Mouse (Mus musculus): ENCODE measurements around the gene Arhgef11. TPM values are rescaled to one million over a fixed set of nuclear protein-coding genes. Genes with fewer than 3 reads are reported as not detected.

Gene Arhgef11
- polyA plus RNA-seq, 2 experiments from 2014 or later, result 4.0 to 4.7 TPM

- no peak for ATAC-seq
Observed at GRCm38 (mm10) chr3:87763202-87763601, 145.8 kb downstream of the Arhgef11 start.

GRCm38 (mm10) chr3:87763683-87764289 is 146.4 kb downstream of the Arhgef11 start:
- ATAC-seq, result no peak

GRCm38 (mm10) chr3:87764506-87764905 is 147.1 kb downstream of the Arhgef11 start:
- ATAC-seq, result no peak

- ATAC-seq, result peak; percentile 92
Observed at GRCm38 (mm10) chr3:87765091-87765490, 147.7 kb downstream of the Arhgef11 start.

- ATAC-seq, result no peak
Observed at GRCm38 (mm10) chr3:87765631-87766283, 148.4 kb downstream of the Arhgef11 start.

GRCm38 (mm10) chr3:87766284-87766667 is 148.9 kb downstream of the Arhgef11 start:
- ATAC-seq, result no peak

GRCm38 (mm10) chr3:87767764-87768163 is 150.4 kb downstream of the Arhgef11 start:
- ATAC-seq, result no peak

- ATAC-seq, result no peak
Observed at GRCm38 (mm10) chr3:87768431-87768830, 151.1 kb downstream of the Arhgef11 start.

- peak; percentile 21 for ATAC-seq
Observed at GRCm38 (mm10) chr3:87768844-87769243, 151.5 kb downstream of the Arhgef11 start.

- no peak for ATAC-seq
Observed at GRCm38 (mm10) chr3:87769506-87769905, 152.1 kb downstream of the Arhgef11 start.

- ATAC-seq, result peak; percentile 57
Observed at GRCm38 (mm10) chr3:87770280-87770679, 152.9 kb downstream of the Arhgef11 start.

GRCm38 (mm10) chr3:87771088-87771487 is 153.7 kb downstream of the Arhgef11 start:
- no peak for ATAC-seq

GRCm38 (mm10) chr3:87778283-87778682 is 160.9 kb downstream of the Arhgef11 start:
- no peak for ATAC-seq

- no peak for ATAC-seq
Observed at GRCm38 (mm10) chr3:87779086-87779485, 161.7 kb downstream of the Arhgef11 start.

GRCm38 (mm10) chr3:87783282-87784023 is 166.1 kb downstream of the Arhgef11 start:
- no peak for ATAC-seq

- ATAC-seq, result no peak
Observed at GRCm38 (mm10) chr3:87785156-87785555, 167.8 kb downstream of the Arhgef11 start.

GRCm38 (mm10) chr3:87785626-87786214 is 168.4 kb downstream of the Arhgef11 start:
- no peak for ATAC-seq

Other genes with a start within 250 kb of the Arhgef11 start
- 10 to 100 TPM; 23.6 to 38.1 TPM for gene Fcrl1, start 241.2 kb upstream of the Arhgef11 start, polyA plus RNA-seq (2017; shearing (Covaris generic))
- gene Fcrl5, start 181.8 kb upstream of the Arhgef11 start, polyA plus RNA-seq (2017; shearing (Covaris generic)), result not detected
- 10 to 100 TPM; 17.7 to 23.4 TPM for gene Etv3, start 92.2 kb upstream of the Arhgef11 start, polyA plus RNA-seq (2017; shearing (Covaris generic))
- under 1 TPM; 0.41 to 0.50 TPM for gene Lrrc71, start 131.1 kb downstream of the Arhgef11 start, polyA plus RNA-seq (2017; shearing (Covaris generic))
- not detected for gene Ntrk1, start 177.6 kb downstream of the Arhgef11 start, polyA plus RNA-seq (2017; shearing (Covaris generic))
- under 1 TPM; 0.28 to 0.61 TPM for gene Insrr, start 179.4 kb downstream of the Arhgef11 start, polyA plus RNA-seq (2017; shearing (Covaris generic))
- gene Pear1, start 206.7 kb downstream of the Arhgef11 start, polyA plus RNA-seq (2017; shearing (Covaris generic)), result 10 to 100 TPM; 49.6 to 67.4 TPM
- gene Sh2d2a, start 229.2 kb downstream of the Arhgef11 start, polyA plus RNA-seq (2017; shearing (Covaris generic)), result 100 to 1,000 TPM; 203 to 239 TPM

Data from activated CD4-positive, CD25-positive, alpha-beta regulatory T cell, adult 4 months (primary cell).